Mouse (Mus musculus) CH12.LX (cell line): ENCODE measurements at regions not wholly inside any gene's neighbourhood (a gene's known extent, or its start where the extent isn't known, plus 50 kb on each side); places are given as distances from the start of the nearest gene placed in this dataset.

ENCODE experiments used
- DNase-seq: peaks from one replicate; pipeline ENCODE4 v3.0.0-alpha.2; 2013; ENCODE audit errors: extremely low read depth
- H3K27ac ChIP-seq: 2 replicates; pipeline ENCODE4 v1.5.1; 2012; ENCODE audit warnings: low read depth, mild to moderate bottlenecking, control low read depth, moderate library complexity; ENCODE audit not compliant: insufficient read depth
- H3K27me3 ChIP-seq: replicated peaks from 2 replicates; pipeline ENCODE3; 2012; ENCODE audit warnings: inconsistent platforms
- H3K36me3 ChIP-seq, 2 experiments: replicated peaks in 1 of 2; 2 replicates each; pipeline versions ENCODE3 to v1.6.1; 2012; ENCODE audit warnings: inconsistent platforms in 1 of 2, low read length in 1 of 2, mild to moderate bottlenecking in 1 of 2, mixed read lengths in 1 of 2, moderate library complexity in 1 of 2; ENCODE audit not compliant: control insufficient read depth in 1 of 2, insufficient read depth in 1 of 2
- H3K4me1 ChIP-seq, 2 experiments: 2 replicates each; pipeline ENCODE4 v1.6.1; 2012; ENCODE audit warnings: inconsistent platforms in 1 of 2, moderate library complexity in 1 of 2; ENCODE audit not compliant: insufficient read depth in 2 of 2, control insufficient read depth in 1 of 2
- H3K4me2 ChIP-seq: 2 replicates; pipeline ENCODE4 v1.6.1; 2012; ENCODE audit warnings: low read depth, mild to moderate bottlenecking, control low read depth; ENCODE audit not compliant: poor library complexity, insufficient read depth, severe bottlenecking
- H3K4me3 ChIP-seq, 3 experiments: fragments of 150-350 bp in 1 of 3; sonication (generic) in 1 of 3; replicated peaks in 1 of 3; 2 replicates each; pipeline versions ENCODE3 to v1.5.1; 2011 to 2012; ENCODE audit warnings: low read depth in 2 of 3, low read length in 2 of 3, mild to moderate bottlenecking in 2 of 3, moderate library complexity in 2 of 3, control low read depth in 1 of 3, improper control_type of control experiment in 1 of 3, inconsistent platforms in 1 of 3, mixed read lengths in 1 of 3; ENCODE audit not compliant: poor library complexity in 1 of 3
- H3K79me2 ChIP-seq: replicated peaks from 2 replicates; pipeline ENCODE4 v1.6.1; 2012; ENCODE audit warnings: mild to moderate bottlenecking, moderate library complexity; ENCODE audit not compliant: control insufficient read depth, poor library complexity, insufficient read depth, severe bottlenecking; ENCODE audit errors: extremely low read depth
- H3K9ac ChIP-seq: 2 replicates; pipeline ENCODE4 v1.6.1; 2012; ENCODE audit warnings: low read depth, mild to moderate bottlenecking, control low read depth, moderate library complexity; ENCODE audit not compliant: insufficient read depth
- H3K9me3 ChIP-seq: replicated peaks from 2 replicates; pipeline ENCODE3; 2012; ENCODE audit warnings: low read length, inconsistent platforms, mixed read lengths
- CHD1 ChIP-seq: IDR thresholded peaks from 2 replicates; pipeline ENCODE4 v1.6.1; 2012; ENCODE audit warnings: low read depth, low read length, improper control_type of control experiment, inconsistent platforms
- E2F4 ChIP-seq: IDR thresholded peaks from 2 replicates; pipeline ENCODE4 v1.6.1; 2011; ENCODE audit warnings: low read depth, low read length, improper control_type of control experiment; ENCODE audit not compliant: insufficient replicate concordance
- ELF1 ChIP-seq: IDR thresholded peaks from 2 replicates; pipeline ENCODE4 v1.6.1; 2014; ENCODE audit warnings: low read depth, mild to moderate bottlenecking, inconsistent platforms, low read length, improper control_type of control experiment
- EP300 ChIP-seq: IDR thresholded peaks from 2 replicates; pipeline ENCODE4 v1.6.1; 2011; ENCODE audit warnings: low read length, improper control_type of control experiment
- HCFC1 ChIP-seq: IDR thresholded peaks from 2 replicates; pipeline ENCODE4 v1.6.1; 2012; ENCODE audit warnings: low read depth, mild to moderate bottlenecking, inconsistent platforms, low read length, improper control_type of control experiment
- IRF4 ChIP-seq: IDR thresholded peaks from 2 replicates; pipeline ENCODE4 v1.6.1; 2014; ENCODE audit warnings: low read depth, mild to moderate bottlenecking, inconsistent platforms, low read length, improper control_type of control experiment
- JUN ChIP-seq: IDR thresholded peaks from 2 replicates; pipeline ENCODE4 v1.6.1; 2011; ENCODE audit warnings: low read depth, mild to moderate bottlenecking, low read length, improper control_type of control experiment, moderate library complexity; ENCODE audit not compliant: insufficient read depth
- JUND ChIP-seq: conservative IDR thresholded peaks from 2 replicates; pipeline ENCODE4 v1.6.1; 2011; ENCODE audit warnings: low read depth, low read length, improper control_type of control experiment
- KAT2A ChIP-seq: IDR thresholded peaks from 2 replicates; pipeline ENCODE4 v1.6.1; 2012; ENCODE audit warnings: low read length, improper control_type of control experiment, inconsistent platforms; ENCODE audit not compliant: insufficient replicate concordance
- MAFK ChIP-seq: IDR thresholded peaks from 2 replicates; pipeline ENCODE4 v1.6.1; 2011; ENCODE audit warnings: low read length, improper control_type of control experiment; ENCODE audit not compliant: insufficient replicate concordance
- MAZ ChIP-seq: IDR thresholded peaks from 2 replicates; pipeline ENCODE4 v1.6.1; 2012; ENCODE audit warnings: low read depth, mild to moderate bottlenecking, inconsistent platforms, low read length, improper control_type of control experiment, moderate library complexity
- NRF1 ChIP-seq: IDR thresholded peaks from 2 replicates; pipeline ENCODE4 v1.6.1; 2014; ENCODE audit warnings: low read depth, mild to moderate bottlenecking, inconsistent platforms, low read length, improper control_type of control experiment, moderate library complexity
- PAX5 ChIP-seq: IDR thresholded peaks from 2 replicates; pipeline ENCODE4 v1.6.1; 2012; ENCODE audit warnings: low read length, inconsistent platforms, mixed read lengths
- POLR2A ChIP-seq: IDR thresholded peaks from 2 replicates; pipeline ENCODE4 v1.6.1; 2011; ENCODE audit warnings: low read depth, mild to moderate bottlenecking, improper control_type of control experiment, low read length
- RAD21 ChIP-seq: IDR thresholded peaks from 2 replicates; pipeline ENCODE4 v1.6.1; 2011; ENCODE audit warnings: low read depth, mild to moderate bottlenecking, low read length, improper control_type of control experiment, moderate library complexity
- RCOR1 ChIP-seq: conservative IDR thresholded peaks from 2 replicates; pipeline ENCODE4 v1.6.1; 2012; ENCODE audit warnings: low read depth, mild to moderate bottlenecking, inconsistent platforms, low read length, improper control_type of control experiment
- SIN3A ChIP-seq: IDR thresholded peaks from 2 replicates; pipeline ENCODE4 v1.6.1; 2012; ENCODE audit warnings: low read length, improper control_type of control experiment, inconsistent platforms
- UBTF ChIP-seq: IDR thresholded peaks from 2 replicates; pipeline ENCODE4 v1.6.1; 2012; ENCODE audit warnings: low read depth, mild to moderate bottlenecking, inconsistent platforms, low read length, improper control_type of control experiment, moderate library complexity
- USF1 ChIP-seq: IDR thresholded peaks from 2 replicates; pipeline ENCODE4 v1.6.1; 2014; ENCODE audit warnings: low read depth, mild to moderate bottlenecking, inconsistent platforms, low read length, improper control_type of control experiment
- ZC3H11A ChIP-seq: IDR thresholded peaks from 2 replicates; pipeline ENCODE4 v1.6.1; 2012; ENCODE audit warnings: low read depth, mild to moderate bottlenecking, inconsistent platforms, low read length, improper control_type of control experiment
- dilution Hi-C: fragments of 300-500 bp; cut with MboI; formaldehyde crosslinking; loops from 2 replicates; pipeline ENCODE4 v1.14.3; 2020; ENCODE audit warnings: low sequenced_read_pairs; ENCODE audit not compliant: extremely low pct_unique_long_range_greater_than_20kb, extremely low pct_ligation_motif_present
- in situ Hi-C: fragments of 300-500 bp; cut with MboI; formaldehyde crosslinking; loops from 3 replicates; pipeline ENCODE4 v1.14.3; 2019; ENCODE audit warnings: low sequenced_read_pairs, low pct_ligation_motif_present, low pct_unique_long_range_greater_than_20kb, mixed read lengths

DNA sequence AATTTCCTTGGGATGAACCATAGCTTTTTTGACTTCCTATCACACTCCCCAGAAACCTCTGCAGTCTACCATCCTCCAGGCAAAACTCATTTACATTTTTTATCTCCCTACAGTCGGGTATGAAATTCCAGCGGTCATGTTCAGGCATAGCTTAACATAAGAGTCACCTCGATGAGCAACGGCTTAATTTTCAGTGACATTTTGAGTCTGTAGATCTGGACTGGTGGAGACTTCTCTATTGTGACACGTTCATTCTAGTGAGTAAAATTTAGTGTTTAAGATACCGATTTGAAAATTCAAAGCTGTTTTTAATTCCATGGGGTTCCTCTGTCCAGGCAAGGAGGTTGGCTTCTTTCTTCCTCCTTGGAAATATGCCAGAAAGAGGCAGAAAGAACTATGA lies 207.7 kb upstream of the Nr2f2 start:
- DNase-seq: no peak
- Histone ChIP-seq H3K79me2 (no peaks in the 10 kb centered on the region), H3K27me3 (no peaks in the 10 kb centered on the region), H3K27ac (no peak overlapping the region), H3K9ac (no peak overlapping the region), H3K4me1 (no peaks in the 10 kb centered on the region), H3K4me2 (no peak overlapping the region), H3K9me3 (peaks cover 56% of the 10 kb centered on the region), H3K4me3 (no peak overlapping the region), H3K36me3 (no peaks in the 10 kb centered on the region)
- in situ Hi-C loops (no loop called here), dilution Hi-C loops (no loop called here)
- no peak for TF ChIP-seq SIN3A
- TF ChIP-seq UBTF: no peak
- TF ChIP-seq EP300: no peak
- no peak for TF ChIP-seq IRF4
- TF ChIP-seq JUND: no peak
- no peak for TF ChIP-seq ELF1
- no peak for TF ChIP-seq RCOR1
- TF ChIP-seq HCFC1: no peak
- no peak for TF ChIP-seq ZC3H11A
- no peak for TF ChIP-seq USF1
- TF ChIP-seq CHD1: no peak
- no peak for TF ChIP-seq PAX5
- no peak for TF ChIP-seq E2F4
- no peak for TF ChIP-seq JUN
- TF ChIP-seq MAFK: no peak
- no peak for TF ChIP-seq KAT2A
- no peak for TF ChIP-seq NRF1

DNA sequence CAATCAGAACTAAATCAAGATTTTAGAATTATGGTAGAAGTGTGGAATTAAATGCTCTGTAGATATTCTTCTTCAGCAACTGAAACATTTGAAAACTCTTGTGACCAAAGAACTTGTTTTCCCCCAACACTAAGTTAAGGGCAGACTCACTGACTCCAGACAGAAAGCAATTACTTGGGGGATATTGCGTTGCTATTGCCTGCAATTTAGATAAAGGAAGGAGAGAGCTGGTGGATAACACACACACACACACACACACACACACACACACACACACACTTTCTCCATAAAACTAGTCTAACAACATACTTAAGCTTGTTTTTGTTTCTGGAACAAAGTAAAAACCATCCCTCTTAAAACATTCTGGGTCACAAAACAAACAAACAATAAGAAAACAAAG lies 198.5 kb upstream of the Nr2f2 start:
- H3K79me2 ChIP-seq: no peaks in the 10 kb centered on the region
- TF ChIP-seq MAZ (no peak), POLR2A (no peak), ELF1 (no peak), RAD21 (no peak)
- no peaks in the 10 kb centered on the region for H3K27me3 ChIP-seq
- peaks cover 50% of the 10 kb centered on the region for H3K9me3 ChIP-seq
- no peak overlapping the region for H3K4me2 ChIP-seq
- no peak overlapping the region for H3K27ac ChIP-seq
- no peak overlapping the region for H3K4me3 ChIP-seq
- in situ Hi-C loops: no loop called here
- dilution Hi-C loops: no loop called here
- H3K36me3 ChIP-seq: no peaks in the 10 kb centered on the region
- no peak overlapping the region for H3K9ac ChIP-seq
- no peak for DNase-seq
- no peaks in the 10 kb centered on the region for H3K4me1 ChIP-seq
